Mouse (Mus musculus): Measurements from ENCODE around the gene Lgr5.

DNA sequence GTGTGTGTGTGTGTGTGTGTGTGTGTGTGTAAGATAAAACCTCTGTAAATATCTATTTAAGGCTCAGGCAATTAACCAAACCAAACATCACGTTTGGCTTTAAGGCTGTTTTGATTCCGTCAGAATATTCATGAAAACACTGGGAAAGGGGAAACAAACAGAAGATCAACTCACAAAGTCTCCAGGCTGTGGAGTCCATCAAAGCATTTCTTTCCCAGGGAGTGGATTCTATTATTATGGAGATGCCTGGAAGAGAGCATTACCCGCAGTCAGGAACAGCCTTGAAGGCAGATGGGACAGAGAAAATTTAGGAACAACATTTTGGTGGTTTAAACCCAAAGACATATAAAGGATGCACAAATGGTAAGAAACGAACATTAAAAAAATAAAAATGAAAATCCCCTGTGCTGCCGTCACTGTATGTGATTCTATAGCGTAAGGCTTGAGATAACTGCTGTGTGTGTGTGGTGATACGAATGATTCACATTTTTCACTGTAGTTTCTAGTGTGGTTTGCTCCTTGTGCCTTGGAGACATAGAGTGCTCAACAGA, 112.5 kb downstream of the Lgr5 start:
- TF ChIP-seq EP300 (IDR thresholded peaks at IDR 0.05; ENCODE audit: low read depth): no peak
- TF ChIP-seq CTCF (IDR thresholded peaks at IDR 0.05; ENCODE audit: low read depth): no peak

All from liver, postnatal 0 days (tissue).